Mouse (Mus musculus): ENCODE measurements at regions not wholly inside any gene's neighbourhood (a gene's known extent, or its start where the extent isn't known, plus 50 kb on each side); places are given as distances from the start of the nearest gene placed in this dataset.

DNA sequence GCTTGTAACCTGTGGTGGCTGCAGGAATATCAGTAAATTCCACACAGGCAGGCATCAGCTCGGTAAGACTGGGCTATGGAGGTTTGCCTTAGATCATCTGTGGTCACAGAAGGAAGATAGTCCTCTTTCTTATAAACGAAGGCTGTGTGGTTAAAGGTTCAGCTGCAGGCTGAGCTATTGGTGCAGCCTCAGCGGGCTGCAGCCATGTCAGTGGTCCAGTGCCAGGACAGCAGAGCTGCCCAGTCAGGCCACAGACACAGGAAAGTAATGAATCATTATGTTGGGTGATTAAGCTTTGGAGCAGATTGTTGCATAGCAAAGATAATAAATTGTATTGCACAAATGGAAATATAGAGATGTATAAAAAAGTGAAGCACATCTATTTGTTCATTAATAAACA, 57.0 kb upstream of the Vangl1 start:
- CTCF ChIA-PET = no interaction called here
- POLR2A ChIA-PET = no interaction called here

Measured in embryonic stem cell, embryonic (primary cell).